Mouse (Mus musculus) liver, postnatal 0 days (tissue): ENCODE results near the gene Erlin1. TPM values are rescaled to one million over a fixed set of nuclear protein-coding genes. Genes with fewer than 3 reads are reported as not detected.

ENCODE experiments used
- ATAC-seq: fragments of 200-750 bp; cut with Nextera tagmentation; 2 replicates; pipeline ENCODE4 v1.8.0; 2017; ENCODE audit warnings: mild to moderate bottlenecking, moderate library complexity
- DNase-seq: peaks from one replicate; pipeline ENCODE4 v3.0.0-alpha.2; 2016
- H3K27ac ChIP-seq: fragments of 300-500 bp; sonication (generic); 2 replicates; pipeline ENCODE4 v1.5.1; 2014; ENCODE audit warnings: antibody characterized with exemption, moderate library complexity, mild to moderate bottlenecking, low read depth
- H3K27me3 ChIP-seq: fragments of 300-500 bp; sonication (generic); 2 replicates; pipeline ENCODE4 v1.6.1; 2014; ENCODE audit warnings: low read length, control low read depth, mixed read lengths; ENCODE audit not compliant: insufficient read depth
- H3K36me3 ChIP-seq: fragments of 300-500 bp; sonication (generic); replicated peaks from 2 replicates; pipeline ENCODE4 v1.6.1; 2014; ENCODE audit warnings: mild to moderate bottlenecking, control low read depth, low read length, moderate library complexity, mixed read lengths; ENCODE audit not compliant: insufficient read depth
- H3K4me1 ChIP-seq: fragments of 300-500 bp; sonication (generic); 2 replicates; pipeline ENCODE4 v1.6.1; 2014; ENCODE audit warnings: antibody characterized with exemption, mild to moderate bottlenecking, control low read depth; ENCODE audit not compliant: insufficient read depth
- H3K4me2 ChIP-seq: fragments of 300-500 bp; sonication (generic); 2 replicates; pipeline ENCODE4 v1.6.1; 2014; ENCODE audit warnings: low read depth, mild to moderate bottlenecking, low read length, moderate library complexity, mixed read lengths
- H3K4me3 ChIP-seq: fragments of 300-500 bp; sonication (generic); 2 replicates; pipeline ENCODE4 v1.5.1; 2014; ENCODE audit warnings: low read depth, low read length
- H3K9ac ChIP-seq: fragments of 300-500 bp; sonication (generic); replicated peaks from 2 replicates; pipeline ENCODE4 v1.6.1; 2014; ENCODE audit warnings: mild to moderate bottlenecking, moderate library complexity
- H3K9me3 ChIP-seq: fragments of 300-500 bp; sonication (generic); 2 replicates; pipeline ENCODE4 v1.6.1; 2016; ENCODE audit warnings: mild to moderate bottlenecking, control low read depth, low read length, mixed read lengths
- CTCF ChIP-seq: sonication (generic); IDR thresholded peaks from 2 replicates; pipeline ENCODE4 v1.5.1; 2016; ENCODE audit warnings: antibody characterized with exemption, low read depth
- EP300 ChIP-seq: IDR thresholded peaks from 2 replicates; pipeline ENCODE4 v1.6.1; 2016; ENCODE audit warnings: antibody characterized with exemption, low read depth, mild to moderate bottlenecking
- WGBS: fragments of 180-500 bp; shearing (Covaris S2); extraction: QIAGEN DNeasy Blood & Tissue Kit; methylation state at CpG from one replicate; pipeline ENCODE4 v1.1.7; 2014; ENCODE audit not compliant: insufficient replicate concordance; 5-methylcytosine and 5-hydroxymethylcytosine counted together
- polyA plus RNA-seq: library from polyadenylated mRNA; unstranded; fragments of >200 nt; fragmentation: Nextera tagmentation; extraction: Ambion mirVana; gene quantifications from 2 replicates; pipeline ENCODE4 v1.2.1, GENCODE M21; 2015

Erlin1 gene
- polyA plus RNA-seq, 1 experiment from 2014 or later: 13.8 TPM

DNA sequence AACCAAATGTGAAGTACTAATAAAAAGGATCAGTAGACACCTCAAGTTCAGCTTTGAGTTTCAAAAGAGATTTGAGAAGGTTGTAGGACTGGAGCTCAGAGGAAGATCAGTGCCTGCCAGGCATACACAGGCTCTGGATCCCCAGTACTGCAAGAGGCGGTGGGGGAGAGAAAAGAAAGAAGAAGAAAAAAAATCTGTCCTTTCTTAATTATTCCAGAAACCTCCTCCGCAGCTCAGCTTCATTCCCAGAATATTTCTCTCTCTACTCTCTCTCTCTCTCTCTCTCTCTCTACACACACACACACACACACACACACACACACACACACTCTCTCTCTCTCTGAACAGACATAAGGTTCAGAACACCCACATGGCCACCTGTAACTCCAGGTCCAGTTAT lies 10.4 kb upstream of the Erlin1 start:
- ATAC-seq (no peak), DNase-seq (no peak)
- no peak for TF ChIP-seq EP300
- TF ChIP-seq CTCF: no peak
- Histone ChIP-seq H3K4me1 (no peaks in the 10 kb centered on the region), H3K36me3 (peaks cover 69% of the 10 kb centered on the region), H3K27ac (no peak overlapping the region), H3K4me3 (no peak overlapping the region), H3K27me3 (no peaks in the 10 kb centered on the region), H3K9me3 (no peaks in the 10 kb centered on the region), H3K4me2 (no peak overlapping the region), H3K9ac (no peak overlapping the region)
- WGBS: 92% methylated on average over 2 of the region's 2 CpGs

DNA sequence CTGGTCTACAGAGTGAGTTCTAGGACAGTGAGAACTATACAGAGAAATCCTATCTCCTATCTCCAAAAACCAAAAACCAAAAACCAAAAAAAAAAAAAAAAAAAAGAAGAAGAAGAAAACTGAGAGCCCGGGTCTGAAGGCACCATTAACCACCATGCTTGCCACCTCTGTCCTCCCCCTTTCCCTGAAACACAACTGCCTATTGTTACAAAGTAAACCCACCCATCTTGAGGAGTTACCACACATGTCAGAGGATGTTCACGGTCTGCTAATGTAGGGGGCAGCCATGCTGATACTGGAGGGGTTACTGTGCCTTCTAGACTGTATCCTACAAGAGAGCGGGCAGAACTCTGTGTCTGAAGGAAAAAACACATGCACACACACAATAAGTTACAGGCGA lies 7.4 kb upstream of the Erlin1 start:
- Histone ChIP-seq H3K4me3 (no peak overlapping the region), H3K4me2 (no peak overlapping the region), H3K9me3 (no peaks in the 10 kb centered on the region), H3K9ac (no peak overlapping the region), H3K27ac (no peak overlapping the region), H3K27me3 (no peaks in the 10 kb centered on the region), H3K36me3 (peaks cover 66% of the 10 kb centered on the region), H3K4me1 (no peaks in the 10 kb centered on the region)
- ATAC-seq: no peak
- WGBS: 82% methylated on average over 4 of the region's 4 CpGs
- TF ChIP-seq CTCF (no peak), EP300 (no peak)
- DNase-seq: no peak

DNA sequence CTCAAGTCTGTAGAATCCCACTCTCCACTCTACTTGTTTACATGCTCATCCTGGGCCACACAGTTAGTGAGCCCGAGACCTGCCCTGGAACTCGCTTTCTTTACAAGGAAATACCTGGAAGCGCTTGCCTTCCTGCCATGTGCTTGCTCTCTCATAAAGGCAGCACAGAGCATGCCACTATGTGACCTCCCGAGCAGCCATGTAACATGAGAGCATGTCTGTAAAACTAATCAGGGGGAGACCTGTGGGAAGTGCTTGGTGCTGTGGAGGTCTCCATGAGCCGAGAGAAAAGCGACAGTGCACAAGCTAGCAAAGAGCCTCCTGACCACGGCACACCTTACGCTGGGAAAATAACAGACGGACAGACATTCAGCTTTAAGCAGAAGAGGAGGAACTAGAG lies 6.9 kb upstream of the Erlin1 start:
- Histone ChIP-seq H3K9ac (no peak overlapping the region), H3K4me3 (no peak overlapping the region), H3K4me1 (no peaks in the 10 kb centered on the region), H3K4me2 (no peak overlapping the region), H3K27ac (no peak overlapping the region), H3K36me3 (peaks cover 66% of the 10 kb centered on the region), H3K27me3 (no peaks in the 10 kb centered on the region), H3K9me3 (no peaks in the 10 kb centered on the region)
- ATAC-seq (no peak), DNase-seq (no peak)
- no peak for TF ChIP-seq EP300
- TF ChIP-seq CTCF: no peak
- 92% methylated on average over 9 of the region's 9 CpGs for WGBS

DNA sequence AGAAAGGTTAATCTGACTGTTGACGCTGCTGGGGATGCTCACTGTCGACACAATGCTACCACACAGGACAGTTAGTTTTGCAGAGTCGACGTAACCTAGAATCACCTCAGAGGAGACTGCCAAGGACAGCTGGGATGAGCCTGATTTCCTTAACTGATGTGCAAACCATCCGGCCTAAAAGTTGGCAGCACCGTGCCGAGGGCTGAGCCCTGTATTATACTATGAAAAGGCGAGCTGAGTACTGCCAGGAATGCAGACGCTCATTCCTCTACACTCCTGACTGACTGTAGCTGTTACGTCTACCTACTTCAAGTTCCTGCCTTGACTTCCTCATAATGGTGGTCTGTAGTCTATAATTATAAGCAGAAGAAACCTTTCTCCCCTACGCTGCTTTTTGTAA lies 5.4 kb upstream of the Erlin1 start:
- no peak overlapping the region for H3K4me3 ChIP-seq
- no peak overlapping the region for H3K27ac ChIP-seq
- no peak for TF ChIP-seq EP300
- TF ChIP-seq CTCF: no peak
- DNase-seq (no peak), ATAC-seq (no peak)
- H3K9ac ChIP-seq: no peak overlapping the region
- H3K9me3 ChIP-seq: no peaks in the 10 kb centered on the region
- H3K36me3 ChIP-seq: peaks cover 59% of the 10 kb centered on the region
- 76% methylated on average over 11 of the region's 11 CpGs for WGBS
- no peak overlapping the region for H3K4me2 ChIP-seq
- no peaks in the 10 kb centered on the region for H3K4me1 ChIP-seq
- H3K27me3 ChIP-seq: no peaks in the 10 kb centered on the region

DNA sequence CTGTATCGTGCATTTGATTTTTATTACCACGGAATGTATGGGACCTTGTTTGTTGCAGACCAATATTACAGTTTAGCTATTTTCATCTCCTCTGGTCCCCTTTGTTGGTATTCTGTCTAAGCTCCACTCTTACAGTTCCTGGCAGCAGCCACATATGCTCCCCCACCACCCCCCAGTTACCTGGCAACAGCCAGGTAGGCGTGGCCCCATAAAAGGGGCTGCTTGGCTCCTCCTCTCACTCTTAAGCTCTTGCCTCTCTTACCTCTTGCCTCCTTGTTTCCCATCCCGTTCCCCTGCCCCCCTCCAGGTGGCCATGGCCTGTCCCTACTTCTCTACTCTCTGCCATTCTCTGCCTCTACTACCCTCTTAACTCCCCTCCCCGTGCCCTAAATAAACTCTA lies 1.6 kb upstream of the Erlin1 start:
- 82% methylated on average over 5 of the region's 5 CpGs for WGBS

DNA sequence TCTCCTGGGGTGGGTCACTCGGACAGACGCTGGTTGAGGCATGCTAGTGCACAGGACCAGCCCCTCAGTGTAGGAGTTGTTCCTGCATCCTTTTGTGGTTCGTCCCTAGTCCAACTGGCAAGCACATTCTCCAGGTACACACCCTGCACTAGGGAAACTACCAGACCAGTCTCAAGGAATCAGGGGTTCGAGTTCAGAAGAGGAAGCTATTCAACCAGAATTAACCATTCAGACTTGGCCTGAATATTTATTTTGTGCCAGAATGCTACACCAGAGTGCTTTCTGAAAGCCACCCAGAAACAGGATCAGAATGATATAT lies 288 bp upstream of the Erlin1 start:
- 7% methylated on average over 4 of the region's 4 CpGs for WGBS
- H3K36me3 ChIP-seq: peaks cover 20% of the 10 kb centered on the region
- no peak overlapping the region for H3K27ac ChIP-seq
- H3K4me1 ChIP-seq: peaks cover 20% of the 10 kb centered on the region
- H3K9me3 ChIP-seq: no peaks in the 10 kb centered on the region
- H3K27me3 ChIP-seq: no peaks in the 10 kb centered on the region
- ATAC-seq: no peak
- TF ChIP-seq CTCF: no peak
- TF ChIP-seq EP300: no peak
- H3K4me3 ChIP-seq: peak overlapping the region; percentile 78
- no peak for DNase-seq
- H3K4me2 ChIP-seq: peak overlapping the region; percentile 97
- peak overlapping the region; percentile 76 for H3K9ac ChIP-seq

More for the DNA sequence above, 1.6 kb upstream of the Erlin1 start:
- no peak for DNase-seq
- TF ChIP-seq CTCF (no peak), EP300 (no peak)
- no peaks in the 10 kb centered on the region for H3K27me3 ChIP-seq
- peaks cover 28% of the 10 kb centered on the region for H3K36me3 ChIP-seq
- no peak overlapping the region for H3K4me3 ChIP-seq
- no peak for ATAC-seq
- H3K4me2 ChIP-seq: no peak overlapping the region
- H3K9ac ChIP-seq: no peak overlapping the region
- H3K9me3 ChIP-seq: no peaks in the 10 kb centered on the region
- no peak overlapping the region for H3K27ac ChIP-seq
- H3K4me1 ChIP-seq: peaks cover 20% of the 10 kb centered on the region

DNA sequence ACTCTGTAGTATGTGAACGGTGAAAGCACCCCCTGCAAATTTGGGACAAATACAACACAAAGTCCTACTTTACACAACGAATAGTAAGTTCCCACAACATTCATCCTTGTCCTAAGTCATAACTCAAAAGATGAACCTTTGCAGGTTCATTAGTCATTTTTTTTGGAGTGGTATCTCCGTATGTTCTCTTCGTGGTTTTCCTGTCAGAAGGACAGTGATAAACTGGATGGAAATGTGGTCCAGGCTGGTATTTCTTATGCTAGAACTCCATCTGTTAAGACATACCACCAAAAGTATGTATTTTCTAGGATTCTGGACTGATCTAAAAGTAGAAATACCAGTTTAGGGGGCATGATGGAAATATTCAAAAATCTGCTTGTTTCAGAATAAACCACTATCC lies 1.4 kb downstream of the Erlin1 start:
- Histone ChIP-seq H3K9ac (no peak overlapping the region), H3K4me3 (peak overlapping the region; percentile 78), H3K27ac (no peak overlapping the region), H3K27me3 (no peaks in the 10 kb centered on the region), H3K4me2 (peak overlapping the region; percentile 97), H3K4me1 (peaks cover 20% of the 10 kb centered on the region), H3K36me3 (peaks cover 17% of the 10 kb centered on the region), H3K9me3 (no peaks in the 10 kb centered on the region)
- WGBS: 33% methylated on average over 4 of the region's 4 CpGs
- TF ChIP-seq CTCF: no peak
- TF ChIP-seq EP300: no peak
- ATAC-seq (no peak), DNase-seq (no peak)
